Mouse (Mus musculus) neural tube, embryonic 11.5 days (tissue): ENCODE measurements around the gene Ppid. TPM values are rescaled to one million over a fixed set of nuclear protein-coding genes. Genes with fewer than 3 reads are reported as not detected.
"Not testable (repeated sequence)": the region's sequence is repeated elsewhere in the genome, so short reads cannot be mapped to it uniquely, and the experiment has no call there.

Source experiments
- ATAC-seq: fragments of 200-750 bp; cut with Nextera tagmentation; 2 replicates; pipeline ENCODE4 v1.8.0; 2017; ENCODE audit warnings: moderate number of reproducible peaks, mild to moderate bottlenecking, moderate TSS enrichment, moderate library complexity; ENCODE audit not compliant: insufficient read depth, low FRiP score, low TSS enrichment
- DNase-seq: peaks from one replicate; pipeline ENCODE4 v3.0.0-alpha.2; 2015; ENCODE audit warnings: low spot score
- H3K27ac ChIP-seq: fragments of 300-500 bp; sonication (generic); 2 replicates; pipeline ENCODE4 v1.5.1; 2014; ENCODE audit warnings: low read depth, mild to moderate bottlenecking, low read length
- H3K27me3 ChIP-seq: fragments of 300-500 bp; sonication (generic); 2 replicates; pipeline ENCODE4 v1.6.1; 2014; ENCODE audit warnings: mild to moderate bottlenecking, low read length, mixed read lengths; ENCODE audit not compliant: control insufficient read depth, insufficient read depth
- H3K36me3 ChIP-seq: fragments of 300-500 bp; sonication (generic); 2 replicates; pipeline ENCODE4 v1.6.1; 2014; ENCODE audit warnings: mild to moderate bottlenecking, low read length, moderate library complexity, mixed read lengths; ENCODE audit not compliant: control insufficient read depth, insufficient read depth
- H3K4me1 ChIP-seq: fragments of 300-500 bp; sonication (generic); 2 replicates; pipeline ENCODE4 v1.6.1; 2014; ENCODE audit warnings: low read length, mixed read lengths; ENCODE audit not compliant: control insufficient read depth, insufficient read depth
- H3K4me2 ChIP-seq: fragments of 300-500 bp; sonication (generic); 2 replicates; pipeline ENCODE4 v1.6.1; 2014; ENCODE audit warnings: low read depth, mild to moderate bottlenecking, moderate library complexity
- H3K4me3 ChIP-seq: fragments of 300-500 bp; sonication (generic); 2 replicates; pipeline ENCODE4 v1.5.1; 2014; ENCODE audit warnings: low read depth, low read length
- H3K9ac ChIP-seq: fragments of 300-500 bp; sonication (generic); 2 replicates; pipeline ENCODE4 v1.6.1; 2014; ENCODE audit warnings: mild to moderate bottlenecking, low read length
- H3K9me3 ChIP-seq: fragments of 300-500 bp; sonication (generic); 2 replicates; pipeline ENCODE4 v1.6.1; 2016; ENCODE audit warnings: low read length; ENCODE audit not compliant: control insufficient read depth
- WGBS: fragments of 180-500 bp; shearing (Covaris S2); extraction: QIAGEN DNeasy Blood & Tissue Kit; methylation state at CpG from one replicate; pipeline ENCODE4 v1.1.7; 2014; 5-methylcytosine and 5-hydroxymethylcytosine counted together
- polyA plus RNA-seq: library from polyadenylated mRNA; unstranded; fragments of >200 nt; fragmentation: Nextera tagmentation; extraction: Ambion mirVana; gene quantifications from 2 replicates; pipeline ENCODE4 v1.2.1, GENCODE M21; 2014

The Ppid gene
- polyA plus RNA-seq, 1 experiment from 2014 or later, result 208 TPM

GRCm38 (mm10) chr3:79567703-79568362 is 23.3 kb upstream of the Ppid start, which contains the start of gene Fnip2:
Gene Fnip2 (minus strand): TSS chr3:79567796.
- under 1% methylated on average over 55 of the region's 55 CpGs for WGBS

GRCm38 (mm10) chr3:79568629-79569350 is 22.4 kb upstream of the Ppid start:
- Histone ChIP-seq H3K9ac (no peak overlapping the region), H3K36me3 (no peaks in the 10 kb centered on the region), H3K9me3 (no peaks in the 10 kb centered on the region), H3K27me3 (no peaks in the 10 kb centered on the region), H3K4me3 (no peak overlapping the region), H3K27ac (no peak overlapping the region), H3K4me2 (no peak overlapping the region), H3K4me1 (peaks cover 4% of the 10 kb centered on the region; the same call in 1 of the 2 replicates)
- ATAC-seq (no peak), DNase-seq (no peak)
- WGBS, result 88% methylated on average over 16 of the region's 16 CpGs

More at GRCm38 (mm10) chr3:79567703-79568362, 23.3 kb upstream of the Ppid start, which contains the start of gene Fnip2:
- Histone ChIP-seq H3K9ac (peak within 1 kb of the TSS; percentile 84), H3K4me3 (peak within 1 kb of the TSS; percentile 84), H3K36me3 (no peaks in the 10 kb centered on the region), H3K4me1 (peaks cover 4% of the 10 kb centered on the region; the same call in 1 of the 2 replicates), H3K9me3 (no peaks in the 10 kb centered on the region), H3K4me2 (peak within 1 kb of the TSS; percentile 92), H3K27ac (peak within 1 kb of the TSS; percentile 64), H3K27me3 (no peaks in the 10 kb centered on the region)
- DNase-seq (peak; percentile 94), ATAC-seq (peak; percentile 94)

DNA sequence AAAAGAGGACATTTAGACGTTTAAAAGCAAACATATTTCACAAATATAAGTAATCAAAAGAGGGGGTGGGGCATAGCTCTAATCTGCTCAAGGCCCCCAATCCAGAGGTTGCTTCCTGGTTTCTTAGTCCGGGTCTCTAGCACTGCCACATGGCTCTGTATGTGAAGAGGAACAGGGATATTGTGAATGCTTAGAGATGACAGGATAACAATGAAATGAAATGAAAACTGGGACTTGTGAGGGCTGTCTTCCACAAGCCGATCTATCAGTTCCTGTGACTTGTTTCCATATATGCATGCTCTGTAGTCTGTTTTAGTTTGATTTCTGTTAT is 21.8 kb upstream of the Ppid start:
- ATAC-seq, result no peak
- 88% methylated on average over 3 of the region's 3 CpGs for WGBS
- no peak overlapping the region for H3K9ac ChIP-seq
- H3K27me3 ChIP-seq, result no peaks in the 10 kb centered on the region
- H3K27ac ChIP-seq, result no peak overlapping the region
- H3K4me2 ChIP-seq, result no peak overlapping the region
- H3K36me3 ChIP-seq, result no peaks in the 10 kb centered on the region
- no peak for DNase-seq
- peaks cover 4% of the 10 kb centered on the region; the same call in 1 of the 2 replicates for H3K4me1 ChIP-seq
- H3K4me3 ChIP-seq, result no peak overlapping the region
- H3K9me3 ChIP-seq, result no peaks in the 10 kb centered on the region

GRCm38 (mm10) chr3:79572399-79572798 is 18.7 kb upstream of the Ppid start:
- Histone ChIP-seq H3K9ac (no peak overlapping the region), H3K4me2 (no peak overlapping the region), H3K9me3 (no peaks in the 10 kb centered on the region), H3K36me3 (no peaks in the 10 kb centered on the region), H3K27ac (no peak overlapping the region), H3K4me3 (no peak overlapping the region), H3K27me3 (no peaks in the 10 kb centered on the region), H3K4me1 (no peaks in the 10 kb centered on the region)
- ATAC-seq (no peak), DNase-seq (no peak)
- 69% methylated on average over 3 of the region's 3 CpGs for WGBS

GRCm38 (mm10) chr3:79573376-79573775 is 17.8 kb upstream of the Ppid start:
- not testable (repeated sequence) for H3K4me3 ChIP-seq, H3K4me2 ChIP-seq, H3K9ac ChIP-seq, H3K9me3 ChIP-seq, ATAC-seq, H3K4me1 ChIP-seq, DNase-seq, H3K27ac ChIP-seq, H3K27me3 ChIP-seq, H3K36me3 ChIP-seq
- 93% methylated on average over 5 of the region's 5 CpGs for WGBS

GRCm38 (mm10) chr3:79574336-79574735 is 16.8 kb upstream of the Ppid start:
- H3K4me2 ChIP-seq, result no peak overlapping the region
- DNase-seq (no peak), ATAC-seq (no peak)
- no peaks in the 10 kb centered on the region for H3K9me3 ChIP-seq
- H3K27me3 ChIP-seq, result no peaks in the 10 kb centered on the region
- 89% methylated on average over 3 of the region's 3 CpGs for WGBS
- no peaks in the 10 kb centered on the region for H3K4me1 ChIP-seq
- H3K9ac ChIP-seq, result no peak overlapping the region
- H3K27ac ChIP-seq, result no peak overlapping the region
- no peak overlapping the region for H3K4me3 ChIP-seq
- no peaks in the 10 kb centered on the region for H3K36me3 ChIP-seq

DNA sequence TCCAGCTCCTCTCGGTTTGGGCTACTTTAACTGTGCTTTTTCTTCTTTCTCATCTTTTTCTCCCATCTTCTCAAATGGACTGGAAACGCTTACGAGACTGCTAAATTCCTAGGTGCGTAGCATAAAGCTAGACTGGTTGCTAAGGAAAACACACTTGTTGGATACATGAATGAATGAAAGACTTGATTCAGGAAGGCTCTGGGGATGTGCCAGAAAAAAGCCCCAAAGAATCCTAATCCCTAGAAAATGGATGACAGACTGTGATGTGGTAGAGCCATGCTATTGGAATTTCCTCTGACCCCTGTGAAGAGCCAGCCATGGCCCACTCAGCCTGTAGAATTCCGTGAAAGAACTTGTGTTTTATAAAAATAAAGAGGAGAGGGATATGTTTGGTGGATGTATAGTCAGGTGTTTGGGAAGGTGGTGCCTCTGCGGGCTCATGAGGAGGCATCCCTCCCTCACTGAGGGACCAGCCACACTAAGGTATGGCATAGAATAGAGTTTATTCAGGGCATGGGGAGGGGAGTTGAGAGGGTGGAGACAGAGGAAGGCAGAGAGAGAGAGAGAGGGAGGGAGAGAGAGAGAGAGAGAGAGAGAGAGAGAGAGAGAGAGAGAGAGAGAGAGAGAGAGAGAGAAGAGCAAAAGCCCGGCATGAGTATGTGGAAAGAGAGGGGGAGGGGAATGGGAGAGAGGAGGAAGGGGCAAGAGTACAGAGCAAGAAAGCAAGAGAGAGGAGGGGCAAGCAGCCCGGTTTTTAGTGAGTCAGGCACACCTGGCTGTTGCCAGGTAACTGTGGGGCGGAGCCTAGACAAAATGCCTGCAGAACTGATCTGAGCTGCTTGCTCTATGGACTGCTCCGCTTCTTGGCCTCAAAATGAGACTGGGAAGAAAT is 15.3 kb upstream of the Ppid start:
- Histone ChIP-seq H3K4me2 (no peak overlapping the region), H3K27ac (no peak overlapping the region), H3K9ac (no peak overlapping the region), H3K9me3 (no peaks in the 10 kb centered on the region), H3K27me3 (no peaks in the 10 kb centered on the region), H3K4me3 (no peak overlapping the region), H3K4me1 (no peaks in the 10 kb centered on the region), H3K36me3 (no peaks in the 10 kb centered on the region)
- DNase-seq, result no peak
- ATAC-seq, result no peak
- 37% methylated on average over 10 of the region's 10 CpGs for WGBS

- H3K4me1 ChIP-seq, result no peaks in the 10 kb centered on the region
- H3K27me3 ChIP-seq, result no peaks in the 10 kb centered on the region
- DNase-seq, result no peak
- no peak overlapping the region for H3K4me3 ChIP-seq
- H3K36me3 ChIP-seq, result no peaks in the 10 kb centered on the region
- no peak overlapping the region for H3K27ac ChIP-seq
- H3K4me2 ChIP-seq, result no peak overlapping the region
- H3K9ac ChIP-seq, result no peak overlapping the region
- 20% methylated on average over 3 of the region's 3 CpGs for WGBS
- ATAC-seq, result no peak
- H3K9me3 ChIP-seq, result no peaks in the 10 kb centered on the region
Observed at GRCm38 (mm10) chr3:79576468-79576816, 14.7 kb upstream of the Ppid start.
